Mouse (Mus musculus) megakaryocyte, embryonic 14.5 days (primary cell): Measurements from ENCODE around the gene Gm38392.

ENCODE experiments used
- FLI1 ChIP-seq: IDR thresholded peaks from 2 replicates; pipeline ENCODE4 v1.6.1; 2012; ENCODE audit warnings: low read length, inconsistent platforms, mixed read lengths
- GATA1 ChIP-seq: IDR thresholded peaks from 3 replicates; pipeline ENCODE4 v1.6.1; 2012; ENCODE audit warnings: mixed read lengths, low read length, inconsistent platforms, borderline replicate concordance

DNA sequence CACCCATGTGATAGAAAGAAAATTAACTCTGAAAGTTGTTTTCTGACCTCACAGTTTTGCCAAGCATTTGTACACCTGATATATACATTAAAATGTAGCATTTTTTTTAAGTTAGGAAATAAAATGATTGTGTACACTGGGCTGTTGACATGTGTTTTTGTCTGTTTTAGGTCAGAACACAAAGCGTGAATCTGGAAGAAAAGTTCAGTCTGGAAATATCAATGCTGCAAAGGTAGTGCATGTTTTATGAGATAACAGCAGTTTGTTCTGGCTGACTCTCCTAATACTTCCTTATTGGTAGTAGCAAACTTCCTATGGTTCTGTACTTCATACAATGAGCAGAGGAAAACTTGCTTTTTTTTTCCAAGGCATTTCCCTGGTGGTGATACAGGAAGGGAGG lies 12.2 kb upstream of the Gm38392 start:
- TF ChIP-seq GATA1 (no peak), FLI1 (no peak)
